Mouse (Mus musculus): ENCODE data around the gene Tchp. TPM values are rescaled to one million over a fixed set of nuclear protein-coding genes. Genes with fewer than 3 reads are reported as not detected.

The Tchp gene
- polyA plus RNA-seq, 1 experiment from 2014 or later: 9.0 TPM

DNA sequence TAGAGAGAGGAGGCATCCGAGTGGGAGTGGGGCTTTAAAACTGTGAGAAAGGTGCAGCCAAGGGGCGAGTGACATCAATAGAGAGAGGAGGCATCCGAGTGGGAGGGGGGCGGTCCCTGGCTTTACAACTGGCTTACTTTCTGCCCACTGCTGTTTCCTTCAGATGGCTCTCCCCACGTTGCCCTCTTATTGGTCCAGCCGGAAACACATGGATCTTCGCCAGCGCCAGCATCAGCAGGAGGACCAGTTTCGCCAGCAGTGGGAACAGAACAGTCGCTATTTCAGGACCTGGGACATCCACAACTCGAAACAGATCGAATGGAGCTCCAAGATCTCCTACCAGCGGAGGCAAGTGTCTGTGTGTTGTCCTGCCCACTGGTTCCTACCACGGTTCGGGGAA, 931 bp downstream of the Tchp start:
- peaks cover 5% of the 10 kb centered on the region for H3K4me1 ChIP-seq (replicated peaks; ENCODE audit: control insufficient read depth, insufficient read depth, low read length)
- H3K36me3 ChIP-seq (ENCODE audit: control insufficient read depth, insufficient read depth, low read length): peaks cover 27% of the 10 kb centered on the region
- WGBS: 59% methylated on average over 15 of the region's 15 CpGs
- no peak for DNase-seq (ENCODE audit: low spot score)
- no peak overlapping the region for H3K27ac ChIP-seq (ENCODE audit: low read depth)
- H3K27me3 ChIP-seq (replicated peaks; ENCODE audit: control insufficient read depth, insufficient read depth, low read length): no peaks in the 10 kb centered on the region
- no peaks in the 10 kb centered on the region for H3K9me3 ChIP-seq (ENCODE audit: control insufficient read depth, low read length)
- H3K4me3 ChIP-seq (ENCODE audit: low read depth, low read length): peak overlapping the region; percentile 66
- peak overlapping the region; percentile 60; the same call in 1 of the 2 replicates for H3K9ac ChIP-seq (ENCODE audit: low read length)
- H3K4me2 ChIP-seq (ENCODE audit: low read length): peak overlapping the region; percentile 85
- ATAC-seq (replicated peaks; ENCODE audit: low FRiP score, low TSS enrichment, low read depth): no peak

DNA sequence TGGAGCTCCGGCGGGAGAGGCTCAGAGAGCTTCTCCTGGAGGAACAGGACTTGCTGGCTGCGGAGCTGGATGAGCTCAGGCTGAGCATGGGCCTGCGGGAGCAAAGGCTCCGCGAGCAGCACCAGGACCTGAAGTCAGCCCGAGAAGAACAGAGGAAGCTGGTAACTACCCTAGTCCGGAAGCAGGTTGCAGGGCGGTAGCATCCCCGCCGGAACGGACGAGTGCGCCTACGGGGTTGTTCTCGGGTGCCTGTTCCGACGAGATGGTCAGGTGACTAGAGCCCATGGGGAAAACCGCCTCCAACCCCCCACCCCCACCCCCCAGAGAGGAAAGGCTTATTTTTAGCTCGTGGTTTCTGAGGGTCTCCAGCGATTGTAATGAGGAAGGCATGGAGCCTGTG, 1.8 kb downstream of the Tchp start:
- Histone ChIP-seq H3K27me3 (replicated peaks; ENCODE audit: control insufficient read depth, insufficient read depth, low read length) (no peaks in the 10 kb centered on the region), H3K36me3 (ENCODE audit: control insufficient read depth, insufficient read depth, low read length) (peaks cover 36% of the 10 kb centered on the region), H3K4me2 (ENCODE audit: low read length) (no peak overlapping the region), H3K27ac (ENCODE audit: low read depth) (no peak overlapping the region), H3K4me1 (replicated peaks; ENCODE audit: control insufficient read depth, insufficient read depth, low read length) (peaks cover 5% of the 10 kb centered on the region), H3K9me3 (ENCODE audit: control insufficient read depth, low read length) (no peaks in the 10 kb centered on the region), H3K9ac (ENCODE audit: low read length) (no peak overlapping the region), H3K4me3 (ENCODE audit: low read depth, low read length) (no peak overlapping the region)
- 93% methylated on average over 21 of the region's 21 CpGs for WGBS
- DNase-seq (ENCODE audit: low spot score) (no peak), ATAC-seq (replicated peaks; ENCODE audit: low FRiP score, low TSS enrichment, low read depth) (no peak)

DNA sequence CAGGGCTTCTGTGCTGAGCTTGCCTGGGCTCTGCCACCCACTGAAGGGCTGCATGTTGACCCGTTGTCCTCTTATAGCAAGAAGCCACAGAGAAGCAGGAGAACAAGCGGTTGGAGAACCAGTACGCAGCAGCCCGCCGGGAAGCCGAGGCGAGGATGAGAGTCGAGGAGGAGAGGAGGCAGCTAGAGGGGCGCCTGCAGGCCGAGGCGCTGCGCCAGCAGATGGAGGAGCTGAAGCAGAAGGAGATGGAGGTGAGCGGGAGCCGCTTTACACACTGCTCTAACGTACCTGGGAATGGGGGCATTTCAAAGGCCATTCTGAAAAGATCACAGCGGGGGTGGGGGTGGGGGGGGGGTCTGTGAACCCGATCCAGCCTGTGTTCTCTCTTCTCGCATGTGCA, 7.0 kb downstream of the Tchp start:
- Histone ChIP-seq H3K36me3 (ENCODE audit: control insufficient read depth, insufficient read depth, low read length) (peaks cover 77% of the 10 kb centered on the region), H3K9ac (ENCODE audit: low read length) (no peak overlapping the region), H3K9me3 (ENCODE audit: control insufficient read depth, low read length) (no peaks in the 10 kb centered on the region), H3K4me2 (ENCODE audit: low read length) (no peak overlapping the region), H3K27ac (ENCODE audit: low read depth) (no peak overlapping the region), H3K4me1 (replicated peaks; ENCODE audit: control insufficient read depth, insufficient read depth, low read length) (no peaks in the 10 kb centered on the region), H3K27me3 (replicated peaks; ENCODE audit: control insufficient read depth, insufficient read depth, low read length) (no peaks in the 10 kb centered on the region), H3K4me3 (ENCODE audit: low read depth, low read length) (no peak overlapping the region)
- no peak for DNase-seq (ENCODE audit: low spot score)
- 94% methylated on average over 18 of the region's 18 CpGs for WGBS
- ATAC-seq (replicated peaks; ENCODE audit: low FRiP score, low TSS enrichment, low read depth): no peak

DNA sequence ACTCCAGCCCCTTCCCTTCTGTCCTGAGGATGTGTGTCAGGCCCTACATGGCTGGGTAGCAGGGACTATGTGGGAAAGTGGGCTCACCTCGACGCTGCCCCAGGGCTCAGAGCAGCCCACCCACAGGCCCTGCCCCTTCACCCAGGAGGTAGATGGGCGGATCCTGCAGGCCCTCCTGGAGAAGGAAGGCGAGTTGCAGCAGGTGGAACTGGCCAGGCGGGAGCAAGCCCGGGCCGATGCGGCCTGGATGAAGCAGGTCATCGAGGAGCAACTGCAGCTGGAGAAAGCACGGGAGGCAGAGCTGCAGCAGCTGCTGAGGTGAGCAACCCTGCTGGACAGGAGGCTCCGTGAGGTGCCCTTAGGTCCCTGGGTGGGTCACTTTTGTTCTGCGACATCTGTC, 9.7 kb downstream of the Tchp start:
- peaks cover 83% of the 10 kb centered on the region for H3K36me3 ChIP-seq (ENCODE audit: control insufficient read depth, insufficient read depth, low read length)

DNA sequence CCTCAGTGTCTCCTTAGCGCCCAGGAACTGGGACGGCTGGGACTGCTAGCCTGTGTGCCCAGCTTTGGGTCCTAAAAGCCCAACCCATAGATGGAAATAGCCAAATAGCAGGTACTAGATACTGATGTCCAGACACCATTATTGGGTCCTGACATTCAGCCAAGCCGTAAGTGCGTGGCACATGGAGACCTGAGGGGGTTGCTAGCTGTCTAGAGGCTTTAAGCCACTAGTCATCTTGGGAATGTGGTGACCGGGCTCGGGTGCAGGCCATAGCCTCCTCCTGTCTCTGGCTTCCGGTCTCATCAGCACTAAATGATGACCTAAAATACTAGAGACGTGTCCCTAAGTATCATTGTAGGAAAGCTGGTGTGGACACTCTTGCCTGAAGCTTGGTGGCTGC, 10.4 kb downstream of the Tchp start:
- H3K27ac ChIP-seq (ENCODE audit: low read depth): no peak overlapping the region
- H3K9me3 ChIP-seq (ENCODE audit: control insufficient read depth, low read length): no peaks in the 10 kb centered on the region
- peaks cover 86% of the 10 kb centered on the region for H3K36me3 ChIP-seq (ENCODE audit: control insufficient read depth, insufficient read depth, low read length)
- H3K4me1 ChIP-seq (replicated peaks; ENCODE audit: control insufficient read depth, insufficient read depth, low read length): no peaks in the 10 kb centered on the region
- no peak for DNase-seq (ENCODE audit: low spot score)
- no peak overlapping the region for H3K4me2 ChIP-seq (ENCODE audit: low read length)
- H3K27me3 ChIP-seq (replicated peaks; ENCODE audit: control insufficient read depth, insufficient read depth, low read length): no peaks in the 10 kb centered on the region
- no peak overlapping the region for H3K9ac ChIP-seq (ENCODE audit: low read length)
- no peak for ATAC-seq (replicated peaks; ENCODE audit: low FRiP score, low TSS enrichment, low read depth)
- no peak overlapping the region for H3K4me3 ChIP-seq (ENCODE audit: low read depth, low read length)
- WGBS: 94% methylated on average over 8 of the region's 8 CpGs

More for the DNA sequence above, 9.7 kb downstream of the Tchp start:
- Histone ChIP-seq H3K4me3 (ENCODE audit: low read depth, low read length) (no peak overlapping the region), H3K4me2 (ENCODE audit: low read length) (no peak overlapping the region), H3K9ac (ENCODE audit: low read length) (no peak overlapping the region), H3K27me3 (replicated peaks; ENCODE audit: control insufficient read depth, insufficient read depth, low read length) (no peaks in the 10 kb centered on the region), H3K4me1 (replicated peaks; ENCODE audit: control insufficient read depth, insufficient read depth, low read length) (no peaks in the 10 kb centered on the region), H3K27ac (ENCODE audit: low read depth) (no peak overlapping the region), H3K9me3 (ENCODE audit: control insufficient read depth, low read length) (no peaks in the 10 kb centered on the region)
- no peak for DNase-seq (ENCODE audit: low spot score)
- 93% methylated on average over 12 of the region's 12 CpGs for WGBS
- no peak for ATAC-seq (replicated peaks; ENCODE audit: low FRiP score, low TSS enrichment, low read depth)

DNA sequence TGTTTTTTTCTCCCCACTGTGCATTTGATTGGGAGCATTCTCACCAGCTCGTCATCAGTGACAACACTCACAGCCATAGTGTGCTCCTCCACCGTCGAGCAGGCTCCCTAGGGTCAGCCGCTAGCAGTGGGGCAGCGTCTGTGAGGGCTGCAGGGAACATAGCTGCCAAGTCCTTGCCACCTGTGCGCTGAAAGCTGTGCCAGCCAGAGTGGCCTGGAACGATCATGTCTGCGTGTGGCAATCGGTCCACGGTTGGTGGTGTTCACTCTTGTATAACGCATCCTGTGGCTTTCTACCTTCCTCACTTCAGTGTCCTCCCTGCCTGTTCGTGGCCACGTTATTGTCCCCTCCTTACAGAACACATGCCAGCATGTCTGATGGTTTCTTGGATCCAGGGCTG, 10.9 kb downstream of the Tchp start:
- Histone ChIP-seq H3K27ac (ENCODE audit: low read depth) (no peak overlapping the region), H3K9me3 (ENCODE audit: control insufficient read depth, low read length) (no peaks in the 10 kb centered on the region), H3K27me3 (replicated peaks; ENCODE audit: control insufficient read depth, insufficient read depth, low read length) (no peaks in the 10 kb centered on the region), H3K36me3 (ENCODE audit: control insufficient read depth, insufficient read depth, low read length) (peaks cover 81% of the 10 kb centered on the region), H3K4me1 (replicated peaks; ENCODE audit: control insufficient read depth, insufficient read depth, low read length) (no peaks in the 10 kb centered on the region), H3K4me3 (ENCODE audit: low read depth, low read length) (no peak overlapping the region), H3K9ac (ENCODE audit: low read length) (no peak overlapping the region), H3K4me2 (ENCODE audit: low read length) (no peak overlapping the region)
- 83% methylated on average over 13 of the region's 13 CpGs for WGBS
- ATAC-seq (replicated peaks; ENCODE audit: low FRiP score, low TSS enrichment, low read depth) (no peak), DNase-seq (ENCODE audit: low spot score) (no peak)

DNA sequence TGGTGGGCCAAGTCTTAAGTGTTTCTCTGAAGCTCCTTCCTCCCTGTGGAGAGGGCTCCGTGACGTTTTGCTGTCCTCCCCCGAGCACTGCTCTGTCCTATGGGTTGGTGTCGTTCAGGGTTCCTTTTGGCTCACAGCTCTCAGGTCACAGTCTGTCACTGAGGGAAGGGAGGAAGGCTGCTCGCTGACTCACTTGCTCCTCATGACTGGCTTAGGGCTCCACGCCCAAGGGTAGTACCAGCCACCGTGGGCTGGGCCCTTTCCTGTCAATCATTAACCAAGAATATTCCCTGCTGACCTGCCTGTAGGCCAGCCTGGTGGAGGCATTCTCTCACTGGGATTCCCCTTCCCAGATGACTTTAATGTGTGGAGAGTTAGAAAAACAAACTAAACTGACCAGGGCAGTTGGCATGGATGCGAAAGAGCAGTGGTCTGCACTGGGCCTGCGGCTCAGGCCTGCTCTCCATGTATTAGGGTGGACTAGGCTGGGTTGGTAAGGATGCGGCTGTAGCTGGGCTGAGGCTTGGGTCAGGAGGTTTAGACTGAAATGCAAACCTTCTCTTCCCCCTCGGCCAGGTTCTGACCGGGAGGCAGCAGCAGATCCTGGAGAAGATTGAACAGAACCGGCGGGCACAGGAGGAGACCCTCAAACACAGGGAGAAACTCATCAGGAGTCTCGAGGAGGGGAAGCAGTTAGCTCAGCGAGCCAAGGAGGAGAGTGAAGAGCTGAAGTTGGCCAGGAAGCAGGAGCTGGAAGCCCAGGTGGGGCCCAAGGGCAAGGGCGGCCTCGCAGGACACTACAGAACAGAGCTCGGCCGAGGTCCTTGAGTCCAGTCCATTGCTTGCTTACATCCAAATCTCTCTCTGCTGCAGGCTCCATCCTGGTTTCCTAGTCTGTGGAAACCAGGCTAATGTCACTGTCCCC, 11.7 kb downstream of the Tchp start:
- no peak overlapping the region for H3K27ac ChIP-seq (ENCODE audit: low read depth)

DNA sequence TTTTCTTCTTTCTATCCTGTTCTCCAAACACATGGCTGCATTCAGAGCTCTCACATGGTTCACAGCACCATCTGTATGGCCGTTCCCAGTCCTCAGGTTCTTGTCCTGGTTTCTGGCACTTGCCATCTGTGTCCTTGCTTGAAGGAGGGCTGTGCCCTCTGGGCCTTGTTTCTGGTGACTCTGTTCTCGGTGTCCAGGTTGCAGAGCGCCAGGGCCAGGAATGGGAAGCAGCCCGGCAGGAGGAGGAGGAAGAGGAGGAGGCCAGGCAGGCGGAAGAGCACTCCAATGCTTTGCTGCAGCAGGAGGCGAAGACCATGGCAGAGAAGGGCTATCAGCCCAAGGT, 12.3 kb downstream of the Tchp start:
- Histone ChIP-seq H3K9ac (ENCODE audit: low read length) (no peak overlapping the region), H3K4me1 (replicated peaks; ENCODE audit: control insufficient read depth, insufficient read depth, low read length) (no peaks in the 10 kb centered on the region), H3K27me3 (replicated peaks; ENCODE audit: control insufficient read depth, insufficient read depth, low read length) (no peaks in the 10 kb centered on the region), H3K36me3 (ENCODE audit: control insufficient read depth, insufficient read depth, low read length) (peaks cover 71% of the 10 kb centered on the region), H3K4me2 (ENCODE audit: low read length) (no peak overlapping the region), H3K27ac (ENCODE audit: low read depth) (no peak overlapping the region), H3K9me3 (ENCODE audit: control insufficient read depth, low read length) (no peaks in the 10 kb centered on the region), H3K4me3 (ENCODE audit: low read depth, low read length) (no peak overlapping the region)
- WGBS: 96% methylated on average over 6 of the region's 6 CpGs
- ATAC-seq (replicated peaks; ENCODE audit: low FRiP score, low TSS enrichment, low read depth) (no peak), DNase-seq (ENCODE audit: low spot score) (no peak)

More for the DNA sequence above, 11.7 kb downstream of the Tchp start:
- Histone ChIP-seq H3K4me3 (ENCODE audit: low read depth, low read length) (no peak overlapping the region), H3K36me3 (ENCODE audit: control insufficient read depth, insufficient read depth, low read length) (peaks cover 77% of the 10 kb centered on the region), H3K4me1 (replicated peaks; ENCODE audit: control insufficient read depth, insufficient read depth, low read length) (no peaks in the 10 kb centered on the region), H3K9me3 (ENCODE audit: control insufficient read depth, low read length) (no peaks in the 10 kb centered on the region), H3K27me3 (replicated peaks; ENCODE audit: control insufficient read depth, insufficient read depth, low read length) (no peaks in the 10 kb centered on the region), H3K9ac (ENCODE audit: low read length) (no peak overlapping the region), H3K4me2 (ENCODE audit: low read length) (no peak overlapping the region)
- DNase-seq (ENCODE audit: low spot score) (peak; percentile 65), ATAC-seq (replicated peaks; ENCODE audit: low FRiP score, low TSS enrichment, low read depth) (peak; percentile 88)
- WGBS: 79% methylated on average over 20 of the region's 20 CpGs

DNA sequence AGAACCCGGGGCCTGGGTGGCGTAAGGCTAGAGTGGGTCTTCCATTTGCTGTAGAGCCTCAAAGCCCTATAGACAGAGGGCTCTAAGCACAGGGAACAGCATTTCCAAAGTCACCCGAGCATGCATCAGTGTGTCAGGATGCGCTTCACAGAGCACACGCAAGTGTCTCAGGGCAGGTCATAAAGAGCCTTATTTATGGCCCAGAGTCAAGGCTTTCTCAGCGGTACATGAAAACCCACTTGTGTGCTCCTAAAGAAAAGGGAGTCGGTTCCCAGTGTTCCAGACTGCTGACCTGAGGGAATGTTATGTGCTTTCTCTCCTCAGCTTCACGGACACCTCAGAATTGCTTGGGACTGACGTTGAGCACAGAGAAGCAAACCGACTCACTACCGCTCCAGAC, 13.2 kb downstream of the Tchp start:
- no peaks in the 10 kb centered on the region for H3K9me3 ChIP-seq (ENCODE audit: control insufficient read depth, low read length)
- H3K36me3 ChIP-seq (ENCODE audit: control insufficient read depth, insufficient read depth, low read length): peaks cover 62% of the 10 kb centered on the region
- WGBS: 86% methylated on average over 11 of the region's 11 CpGs
- H3K27ac ChIP-seq (ENCODE audit: low read depth): no peak overlapping the region
- H3K9ac ChIP-seq (ENCODE audit: low read length): no peak overlapping the region
- H3K27me3 ChIP-seq (replicated peaks; ENCODE audit: control insufficient read depth, insufficient read depth, low read length): no peaks in the 10 kb centered on the region
- no peak for ATAC-seq (replicated peaks; ENCODE audit: low FRiP score, low TSS enrichment, low read depth)
- H3K4me3 ChIP-seq (ENCODE audit: low read depth, low read length): no peak overlapping the region
- H3K4me1 ChIP-seq (replicated peaks; ENCODE audit: control insufficient read depth, insufficient read depth, low read length): no peaks in the 10 kb centered on the region
- no peak for DNase-seq (ENCODE audit: low spot score)
- no peak overlapping the region for H3K4me2 ChIP-seq (ENCODE audit: low read length)
